Mouse (Mus musculus): ENCODE measurements around the gene Ppp1r27. TPM values are rescaled to one million over a fixed set of nuclear protein-coding genes. Genes with fewer than 3 reads are reported as not detected.
"Not testable (repeated sequence)": the region's sequence is repeated elsewhere in the genome, so short reads cannot be mapped to it uniquely, and the experiment has no call there.

The Ppp1r27 gene
- total and polyA plus RNA-seq, 3 experiments, result 0.34 to 0.96 TPM; not detected in 1

GRCm38 (mm10) chr11:120588531-120588930 is 37.6 kb upstream of the Ppp1r27 start:
- intact Hi-C loops (cut with DNase I), result no loop called here
- H3K27me3 ChIP-seq (ENCODE audit: control insufficient read depth, insufficient read depth, low read length), result no peaks in the 10 kb centered on the region
- H3K79me2 ChIP-seq (replicated peaks; ENCODE audit: control insufficient read depth, insufficient read depth, low read length), result no peaks in the 10 kb centered on the region
- TF ChIP-seq POLR2A (IDR thresholded peaks at IDR 0.05; ENCODE audit: insufficient read depth, low read depth, low read length), result no peak
- TF ChIP-seq EP300 (IDR thresholded peaks at IDR 0.05; ENCODE audit: insufficient read depth, low read depth, low read length), result no peak
- TF ChIP-seq CTCF (IDR thresholded peaks at IDR 0.05), result no peak
- no peak overlapping the region for H3K27ac ChIP-seq
- 61% methylated on average over 6 of the region's 6 CpGs for WGBS
- H3K9ac ChIP-seq (ENCODE audit: low read depth, low read length), result no peak overlapping the region
- H3K4me3 ChIP-seq, result no peak overlapping the region
- no peaks in the 10 kb centered on the region; the same call in none of the 2 replicates for H3K36me3 ChIP-seq (ENCODE audit: control insufficient read depth, insufficient read depth, low read length)
- no peak for DNase-seq
- H3K4me1 ChIP-seq (ENCODE audit: control insufficient read depth, insufficient read depth, low read length), result no peaks in the 10 kb centered on the region

DNA sequence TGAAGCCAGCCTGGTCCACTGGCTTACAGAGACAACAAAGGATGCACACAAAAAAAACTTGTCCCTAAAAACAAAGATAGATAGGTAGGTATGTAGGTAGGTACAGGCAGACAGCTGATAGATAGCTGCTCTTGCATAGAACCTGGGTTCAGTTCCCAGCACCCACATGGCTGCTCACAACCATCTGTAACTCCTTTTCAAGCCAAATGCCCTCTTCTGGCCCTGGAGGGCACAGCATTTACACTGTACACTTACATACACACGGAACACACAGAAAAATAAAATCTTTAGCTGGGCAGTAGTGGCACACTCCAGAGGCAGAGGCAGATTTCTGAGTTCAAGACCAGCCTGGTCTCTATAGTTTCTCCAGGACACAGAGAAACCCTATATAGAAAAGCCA is 33.0 kb upstream of the Ppp1r27 start:
- Histone ChIP-seq H3K36me3 (ENCODE audit: control insufficient read depth, insufficient read depth, low read length) (peaks cover 6% of the 10 kb centered on the region), H3K27me3 (ENCODE audit: control insufficient read depth, insufficient read depth, low read length) (no peaks in the 10 kb centered on the region), H3K9ac (ENCODE audit: low read depth, low read length) (no peak overlapping the region), H3K79me2 (replicated peaks; ENCODE audit: control insufficient read depth, insufficient read depth, low read length) (peaks cover 5% of the 10 kb centered on the region), H3K4me3 (no peak overlapping the region), H3K4me1 (ENCODE audit: control insufficient read depth, insufficient read depth, low read length) (peaks cover 7% of the 10 kb centered on the region), H3K27ac (no peak overlapping the region)
- intact Hi-C loops (cut with DNase I), result loop anchor here (2.0 to 5.0 kb wide), 3 partner anchors 29 to 128 kb away; partner anchors contain the start of genes Cenpx, Lrrc45 and Mcrip1
- TF ChIP-seq EP300 (IDR thresholded peaks at IDR 0.05; ENCODE audit: insufficient read depth, low read depth, low read length), result no peak
- no peak for TF ChIP-seq CTCF (IDR thresholded peaks at IDR 0.05)
- no peak for TF ChIP-seq POLR2A (IDR thresholded peaks at IDR 0.05; ENCODE audit: insufficient read depth, low read depth, low read length)
- 97% methylated on average over 1 of the region's 1 CpGs for WGBS
- DNase-seq, result no peak

GRCm38 (mm10) chr11:120582982-120583293 is 32.0 kb upstream of the Ppp1r27 start:
- H3K4me1 ChIP-seq (ENCODE audit: control insufficient read depth, insufficient read depth, low read length); H3K9ac ChIP-seq (ENCODE audit: low read depth, low read length); H3K4me3 ChIP-seq; H3K27ac ChIP-seq; H3K79me2 ChIP-seq (replicated peaks; ENCODE audit: control insufficient read depth, insufficient read depth, low read length); H3K27me3 ChIP-seq (ENCODE audit: control insufficient read depth, insufficient read depth, low read length); DNase-seq; H3K36me3 ChIP-seq (ENCODE audit: control insufficient read depth, insufficient read depth, low read length): not testable (repeated sequence)
- intact Hi-C loops (cut with DNase I), result loop anchor here (2.0 to 5.0 kb wide), 3 partner anchors 30 to 129 kb away; partner anchors contain the start of genes Cenpx, Lrrc45 and Mcrip1
- WGBS, result 95% methylated on average over 2 of the region's 2 CpGs

DNA sequence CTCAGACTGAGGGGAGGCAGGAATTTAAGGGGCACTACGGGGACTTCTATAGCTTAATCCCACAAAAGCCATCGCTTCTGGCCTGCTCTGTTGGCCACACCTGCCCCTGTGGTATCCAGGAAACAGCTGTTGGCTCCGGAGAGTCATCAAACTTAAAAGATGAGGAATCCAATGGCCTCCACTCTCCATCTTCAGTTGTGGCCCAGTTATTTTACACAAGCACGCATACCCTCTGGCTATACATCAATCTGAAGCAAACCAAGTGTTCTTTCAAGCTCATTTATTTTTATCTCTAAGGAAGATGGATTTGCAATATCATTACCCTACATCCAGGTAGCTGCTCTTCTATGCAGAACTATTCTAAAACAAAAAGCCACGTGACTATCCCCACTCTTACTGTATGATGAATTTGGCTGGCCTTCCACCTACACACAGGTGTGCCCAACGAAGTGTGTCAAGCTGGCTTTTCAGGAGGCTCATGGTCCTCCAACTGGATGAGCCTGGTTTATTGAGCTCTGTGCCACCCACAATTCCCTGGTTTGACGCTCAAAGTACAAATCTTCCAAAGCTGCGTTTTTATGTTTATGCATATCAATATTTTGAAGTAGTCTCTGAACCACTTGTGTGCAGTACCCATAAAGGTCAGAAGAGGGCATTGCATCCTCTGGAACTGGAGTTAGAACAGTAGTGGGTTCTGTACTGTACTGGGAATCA is 31.5 kb upstream of the Ppp1r27 start:
- Histone ChIP-seq H3K79me2 (replicated peaks; ENCODE audit: control insufficient read depth, insufficient read depth, low read length) (peaks cover 5% of the 10 kb centered on the region), H3K4me1 (ENCODE audit: control insufficient read depth, insufficient read depth, low read length) (peaks cover 7% of the 10 kb centered on the region), H3K27ac (peak overlapping the region; percentile 94), H3K4me3 (peak overlapping the region; percentile 72), H3K36me3 (ENCODE audit: control insufficient read depth, insufficient read depth, low read length) (peaks cover 6% of the 10 kb centered on the region), H3K9ac (ENCODE audit: low read depth, low read length) (peak overlapping the region; percentile 98; the same call in 1 of the 2 replicates), H3K27me3 (ENCODE audit: control insufficient read depth, insufficient read depth, low read length) (no peaks in the 10 kb centered on the region)
- intact Hi-C loops (cut with DNase I), result loop anchor here (2.0 to 5.0 kb wide), 3 partner anchors 30 to 130 kb away; partner anchors contain the start of genes Cenpx, Lrrc45 and Mcrip1
- whole genome bisulfite sequencing, result 68% methylated on average over 8 of the region's 8 CpGs
- DNase-seq, result no peak
- TF ChIP-seq EP300 (IDR thresholded peaks at IDR 0.05; ENCODE audit: insufficient read depth, low read depth, low read length) (no peak), CTCF (IDR thresholded peaks at IDR 0.05) (peak; percentile 76), POLR2A (IDR thresholded peaks at IDR 0.05; ENCODE audit: insufficient read depth, low read depth, low read length) (no peak)

GRCm38 (mm10) chr11:120581490-120582267 is 30.7 kb upstream of the Ppp1r27 start, which contains the start of gene Arhgdia:
TSS of gene Arhgdia (minus strand) at chr11:120581624.
- H3K9ac ChIP-seq (ENCODE audit: low read depth, low read length), result peak within 1 kb of the TSS; percentile 98
- no peaks in the 10 kb centered on the region for H3K27me3 ChIP-seq (ENCODE audit: control insufficient read depth, insufficient read depth, low read length)
- peaks cover 5% of the 10 kb centered on the region for H3K79me2 ChIP-seq (replicated peaks; ENCODE audit: control insufficient read depth, insufficient read depth, low read length)
- H3K27ac ChIP-seq, result peak within 1 kb of the TSS; percentile 94
- TF ChIP-seq CTCF (IDR thresholded peaks at IDR 0.05), result peak; percentile 79
- peak; percentile 55; the same call in 1 of the 2 replicates for TF ChIP-seq EP300 (IDR thresholded peaks at IDR 0.05; ENCODE audit: insufficient read depth, low read depth, low read length)
- peak; percentile 90 for TF ChIP-seq POLR2A (IDR thresholded peaks at IDR 0.05; ENCODE audit: insufficient read depth, low read depth, low read length)
- intact Hi-C loops (cut with DNase I), result loop anchor here (1.0 to 5.0 kb wide), 4 partner anchors 8 to 131 kb away; partner anchors contain the start of genes Cenpx, Lrrc45, Mcrip1 and P4hb
- DNase-seq, result peak; percentile 93 to 94
- peaks cover 7% of the 10 kb centered on the region for H3K4me1 ChIP-seq (ENCODE audit: control insufficient read depth, insufficient read depth, low read length)
- H3K36me3 ChIP-seq (ENCODE audit: control insufficient read depth, insufficient read depth, low read length), result peaks cover 6% of the 10 kb centered on the region
- 3% methylated on average over 75 of the region's 75 CpGs for WGBS
- peak within 1 kb of the TSS; percentile 72 for H3K4me3 ChIP-seq

All from heart, adult 2 months (tissue).